Mouse (Mus musculus) hindbrain, embryonic 12.5 days (tissue): ENCODE results near the gene Elovl3. TPM values are rescaled to one million over a fixed set of nuclear protein-coding genes. Genes with fewer than 3 reads are reported as not detected.

Source experiments
- ATAC-seq: fragments of 200-750 bp; cut with Nextera tagmentation; 2 replicates; pipeline ENCODE4 v1.8.0; 2017; ENCODE audit warnings: moderate TSS enrichment; ENCODE audit not compliant: low FRiP score
- H3K27ac ChIP-seq: fragments of 300-500 bp; sonication (generic); 2 replicates; pipeline ENCODE4 v1.5.1; 2016; ENCODE audit warnings: mild to moderate bottlenecking
- H3K27me3 ChIP-seq: fragments of 300-500 bp; sonication (generic); 2 replicates; pipeline ENCODE4 v1.6.1; 2016; ENCODE audit warnings: mild to moderate bottlenecking
- H3K36me3 ChIP-seq: fragments of 300-500 bp; sonication (generic); 2 replicates; pipeline ENCODE4 v1.6.1; 2016; ENCODE audit warnings: mild to moderate bottlenecking
- H3K4me1 ChIP-seq: fragments of 300-500 bp; sonication (generic); 2 replicates; pipeline ENCODE4 v1.6.1; 2016
- H3K4me2 ChIP-seq: fragments of 300-500 bp; sonication (generic); replicated peaks from 2 replicates; pipeline ENCODE4 v1.6.1; 2016; ENCODE audit warnings: mild to moderate bottlenecking
- H3K4me3 ChIP-seq: fragments of 300-500 bp; sonication (generic); 2 replicates; pipeline ENCODE4 v1.5.1; 2016; ENCODE audit warnings: mild to moderate bottlenecking
- H3K9ac ChIP-seq: fragments of 300-500 bp; sonication (generic); 2 replicates; pipeline ENCODE4 v1.6.1; 2016; ENCODE audit warnings: mild to moderate bottlenecking, moderate library complexity
- H3K9me3 ChIP-seq: fragments of 300-500 bp; sonication (generic); replicated peaks from 2 replicates; pipeline ENCODE4 v1.6.1; 2016; ENCODE audit warnings: mild to moderate bottlenecking
- WGBS: fragments of 180-500 bp; shearing (Covaris S2); methylation state at CpG from one replicate; pipeline ENCODE4 v1.1.7; 2016; 5-methylcytosine and 5-hydroxymethylcytosine counted together
- polyA plus RNA-seq: library from polyadenylated mRNA; unstranded; fragments of >200 nt; fragmentation: Nextera tagmentation; extraction: Ambion mirVana; gene quantifications from 2 replicates; pipeline ENCODE4 v1.2.1, GENCODE M21; 2016

Elovl3 gene
- 0.23 TPM in 1 of 2 replicates, not detected in the other for polyA plus RNA-seq

DNA sequence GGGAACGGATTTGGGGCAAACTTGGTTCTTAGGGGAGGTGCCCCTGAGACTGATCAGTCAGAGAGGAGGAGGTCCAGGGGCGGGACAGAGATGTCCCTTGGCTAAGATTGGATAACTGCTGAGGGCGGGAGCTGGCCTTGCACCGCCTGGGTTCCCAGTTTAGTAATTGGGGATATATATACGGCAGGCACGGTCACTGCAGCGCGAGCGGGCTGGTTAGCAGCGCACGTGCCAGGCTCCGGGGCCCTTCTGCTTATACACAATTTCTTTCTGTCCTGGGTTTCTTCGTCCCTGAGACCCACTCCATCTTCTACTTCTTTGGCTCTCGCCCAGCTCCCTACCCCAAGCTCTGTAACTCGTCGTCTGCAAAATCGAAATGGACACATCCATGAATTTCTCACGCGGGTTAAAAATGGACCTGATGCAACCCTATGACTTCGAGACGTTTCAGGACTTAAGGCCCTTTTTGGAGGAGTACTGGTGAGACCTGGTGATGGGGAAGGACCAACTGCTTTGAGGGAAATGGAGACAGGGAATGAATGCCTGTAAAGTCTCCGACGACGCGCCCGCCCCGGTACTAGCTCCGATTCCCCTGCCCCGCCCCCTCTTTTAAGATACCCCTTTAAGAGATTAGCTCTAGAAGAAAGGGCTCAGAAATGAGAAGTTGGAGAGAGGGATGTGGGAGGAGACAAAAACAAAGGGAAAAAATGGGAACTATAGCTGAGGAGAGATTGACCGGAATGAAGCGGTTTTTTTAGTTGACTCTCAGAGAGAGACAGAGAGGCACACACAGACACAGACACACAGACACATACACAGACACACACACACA is at the start of gene Elovl3:
Gene Elovl3 (plus strand): TSS at position 204 of the 832 bp plus-strand sequence.
- Histone ChIP-seq H3K9ac (no peak within 1 kb of the TSS), H3K4me3 (peak within 1 kb of the TSS; percentile 16; the same call in 1 of the 2 replicates), H3K36me3 (no peaks in the 10 kb centered on the region), H3K4me1 (peaks cover 22% of the 10 kb centered on the region), H3K4me2 (peak within 1 kb of the TSS; percentile 33), H3K27me3 (peaks cover 68% of the 10 kb centered on the region), H3K9me3 (no peaks in the 10 kb centered on the region), H3K27ac (no peak within 1 kb of the TSS)
- 3% methylated on average over 31 of the region's 31 CpGs for WGBS
- ATAC-seq: no peak

DNA sequence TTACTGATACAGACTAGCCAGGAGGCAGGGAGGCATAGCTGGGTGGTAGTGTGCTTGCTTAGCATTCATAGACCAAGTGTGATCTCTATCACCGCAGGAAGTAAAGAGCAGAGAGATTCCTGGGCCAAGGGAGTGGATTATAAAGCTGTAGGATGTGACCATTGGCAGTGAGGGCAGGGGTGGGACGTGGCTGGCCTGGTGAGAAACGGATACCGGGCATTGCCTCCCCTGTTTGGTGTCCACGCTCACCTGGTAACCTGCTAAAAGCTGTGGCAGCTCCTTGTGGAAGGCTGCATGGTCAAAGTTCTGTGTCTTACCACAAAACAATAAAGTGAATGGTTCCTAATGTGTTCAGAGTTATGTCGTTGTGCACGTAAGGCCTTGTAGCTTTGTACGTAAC is 46.5 kb upstream of the Elovl3 start:
- no peak overlapping the region for H3K4me2 ChIP-seq
- H3K4me1 ChIP-seq: no peaks in the 10 kb centered on the region
- H3K9ac ChIP-seq: no peak overlapping the region
- no peak for ATAC-seq
- no peak overlapping the region for H3K27ac ChIP-seq
- H3K4me3 ChIP-seq: no peak overlapping the region
- H3K27me3 ChIP-seq: no peaks in the 10 kb centered on the region
- 94% methylated on average over 8 of the region's 8 CpGs for WGBS
- peaks cover 57% of the 10 kb centered on the region for H3K36me3 ChIP-seq
- no peaks in the 10 kb centered on the region for H3K9me3 ChIP-seq

DNA sequence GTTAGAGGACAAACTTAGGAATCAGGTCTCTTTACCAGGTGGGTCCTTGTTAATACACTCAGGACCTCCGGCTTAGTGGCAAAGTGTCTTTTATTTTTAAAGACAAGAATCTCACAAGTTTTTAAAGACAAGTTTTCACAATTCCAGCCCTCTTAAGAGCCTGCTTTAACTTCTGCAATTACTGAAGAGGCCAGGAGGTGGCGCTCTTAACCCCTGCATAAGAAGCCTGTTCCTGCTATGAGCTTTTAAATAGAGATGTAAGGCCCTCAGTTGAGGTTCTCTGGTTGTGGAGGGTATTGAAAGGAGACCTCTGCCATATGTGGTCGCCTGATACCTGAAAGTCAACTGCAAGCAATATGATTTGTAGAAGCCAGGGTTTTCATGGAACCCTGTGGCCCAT is 45.4 kb upstream of the Elovl3 start:
- no peak overlapping the region for H3K27ac ChIP-seq
- WGBS: 61% methylated on average over 3 of the region's 3 CpGs
- H3K9ac ChIP-seq: no peak overlapping the region
- no peak overlapping the region for H3K4me3 ChIP-seq
- peaks cover 46% of the 10 kb centered on the region for H3K36me3 ChIP-seq
- H3K4me2 ChIP-seq: no peak overlapping the region
- H3K27me3 ChIP-seq: no peaks in the 10 kb centered on the region
- H3K4me1 ChIP-seq: no peaks in the 10 kb centered on the region
- no peak for ATAC-seq
- no peaks in the 10 kb centered on the region for H3K9me3 ChIP-seq

DNA sequence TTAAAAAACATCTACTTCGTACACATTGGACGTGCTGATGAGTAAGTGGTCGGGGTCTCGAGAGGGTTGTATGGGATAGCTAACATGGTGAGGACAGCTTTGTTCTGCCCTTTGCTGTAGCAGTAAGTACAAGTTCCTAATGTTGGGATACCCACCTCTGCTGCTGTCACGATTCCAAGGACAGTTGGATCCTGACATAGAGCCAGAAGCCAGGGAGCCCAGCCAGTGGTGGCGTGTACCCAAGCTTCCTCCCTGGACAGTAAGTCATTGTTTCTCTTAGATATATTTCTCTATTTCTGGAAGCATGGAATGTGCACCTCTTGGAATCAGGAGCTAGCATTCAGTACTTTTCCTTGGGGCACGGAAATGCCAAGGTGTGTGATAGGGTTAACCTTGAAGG is 43.8 kb upstream of the Elovl3 start:
- no peaks in the 10 kb centered on the region for H3K27me3 ChIP-seq
- WGBS: 87% methylated on average over 7 of the region's 7 CpGs
- H3K36me3 ChIP-seq: peaks cover 31% of the 10 kb centered on the region
- ATAC-seq: no peak
- H3K4me1 ChIP-seq: no peaks in the 10 kb centered on the region
- H3K4me2 ChIP-seq: no peak overlapping the region
- no peaks in the 10 kb centered on the region for H3K9me3 ChIP-seq
- H3K4me3 ChIP-seq: no peak overlapping the region
- no peak overlapping the region for H3K9ac ChIP-seq
- H3K27ac ChIP-seq: no peak overlapping the region

DNA sequence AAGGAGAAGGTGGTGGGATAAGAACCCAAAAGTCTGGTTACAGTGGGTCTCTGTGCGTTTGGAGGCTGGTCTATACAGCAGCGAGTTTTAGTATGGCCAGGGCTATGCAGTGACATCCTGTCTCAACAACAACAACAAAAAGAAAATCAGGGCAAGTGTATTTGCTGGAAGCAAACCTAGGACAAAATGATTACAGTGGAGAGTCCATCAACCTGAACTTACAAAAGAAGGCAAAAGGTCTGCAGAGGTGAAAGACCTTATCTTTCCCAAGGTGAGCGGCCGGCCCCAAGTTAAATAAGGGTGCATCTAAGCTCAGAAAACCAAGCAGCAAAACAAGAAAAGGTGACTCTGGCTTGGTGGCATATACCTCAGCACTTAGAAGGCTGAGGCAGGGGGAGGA is 40.1 kb upstream of the Elovl3 start:
- no peaks in the 10 kb centered on the region for H3K4me1 ChIP-seq
- H3K9ac ChIP-seq: no peak overlapping the region
- no peak for ATAC-seq
- H3K4me2 ChIP-seq: no peak overlapping the region
- H3K27me3 ChIP-seq: no peaks in the 10 kb centered on the region
- no peak overlapping the region for H3K4me3 ChIP-seq
- H3K27ac ChIP-seq: no peak overlapping the region
- no peaks in the 10 kb centered on the region for H3K36me3 ChIP-seq
- H3K9me3 ChIP-seq: 0 out of 2 replicates have a peak, but pooled peaks cover 3% of the 10 kb centered on the region
- 91% methylated on average over 4 of the region's 4 CpGs for WGBS

DNA sequence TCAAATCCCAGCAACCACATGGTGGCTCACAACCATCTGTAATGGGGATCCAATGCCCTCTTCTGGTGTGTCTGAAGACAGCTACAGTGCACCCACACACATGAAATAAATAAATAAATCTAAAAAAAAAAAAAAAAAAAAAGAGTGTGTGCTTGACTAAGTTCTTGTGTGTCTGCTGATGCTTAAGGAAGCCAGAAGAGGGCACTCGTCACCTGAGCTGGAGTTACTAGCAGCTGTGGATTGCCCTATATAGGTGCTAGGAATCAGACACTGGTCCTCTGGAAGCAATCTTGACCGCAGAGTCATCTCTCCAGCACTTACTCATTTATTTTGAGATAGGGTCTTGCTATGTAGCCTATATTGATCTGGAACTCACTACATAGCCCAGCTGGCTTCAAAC is 37.6 kb upstream of the Elovl3 start:
- H3K36me3 ChIP-seq: no peaks in the 10 kb centered on the region
- no peak overlapping the region for H3K4me2 ChIP-seq
- no peak overlapping the region for H3K4me3 ChIP-seq
- no peak overlapping the region for H3K27ac ChIP-seq
- 0 out of 2 replicates have a peak, but pooled peaks cover 3% of the 10 kb centered on the region for H3K9me3 ChIP-seq
- H3K27me3 ChIP-seq: no peaks in the 10 kb centered on the region
- ATAC-seq: no peak
- no peaks in the 10 kb centered on the region for H3K4me1 ChIP-seq
- no peak overlapping the region for H3K9ac ChIP-seq
- WGBS: 95% methylated on average over 2 of the region's 2 CpGs

DNA sequence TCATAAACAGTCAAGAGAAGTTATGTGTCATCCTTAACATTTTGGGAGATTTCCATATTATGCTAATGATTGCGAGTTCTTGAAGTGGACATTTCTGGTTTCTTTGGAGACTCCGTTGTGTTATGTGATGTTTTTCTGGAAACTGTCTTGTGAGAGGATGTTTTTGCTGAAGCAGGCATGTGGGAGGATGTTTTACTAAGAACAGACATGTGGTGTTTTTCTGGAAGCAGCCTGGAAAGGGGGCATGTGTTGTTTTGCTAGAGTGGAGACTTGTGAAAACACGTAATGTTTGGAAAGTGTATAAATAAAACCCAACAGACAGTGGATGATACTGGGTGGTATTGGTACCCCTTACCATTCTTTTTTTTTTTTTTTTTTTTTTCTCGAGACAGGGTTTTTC is 36.4 kb upstream of the Elovl3 start:
- 84% methylated on average over 3 of the region's 4 CpGs for WGBS
- Histone ChIP-seq H3K4me3 (no peak overlapping the region), H3K4me1 (no peaks in the 10 kb centered on the region), H3K36me3 (no peaks in the 10 kb centered on the region), H3K9ac (no peak overlapping the region), H3K9me3 (0 out of 2 replicates have a peak, but pooled peaks cover 3% of the 10 kb centered on the region), H3K27ac (no peak overlapping the region), H3K27me3 (no peaks in the 10 kb centered on the region), H3K4me2 (no peak overlapping the region)
- ATAC-seq: no peak

DNA sequence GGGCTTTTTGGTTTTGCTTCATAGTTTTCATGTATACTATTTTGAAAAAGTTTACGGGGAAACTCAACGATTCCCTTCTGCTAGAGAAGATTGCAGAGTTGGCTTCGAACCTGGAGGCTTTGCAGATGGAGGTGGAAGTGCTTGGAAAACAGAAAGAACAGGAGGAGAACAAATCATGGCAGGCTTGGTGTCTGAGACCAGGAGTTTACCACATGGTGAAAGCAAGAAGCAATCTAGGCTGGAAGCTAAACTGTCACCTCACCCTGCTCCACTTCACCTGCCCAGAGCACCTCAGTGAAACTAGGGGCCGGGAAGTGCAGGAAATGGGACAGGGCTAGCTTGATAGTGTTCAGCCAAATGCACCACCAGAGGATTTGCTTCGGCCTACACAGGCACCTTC is 35.3 kb upstream of the Elovl3 start:
- 90% methylated on average over 5 of the region's 5 CpGs for WGBS
- Histone ChIP-seq H3K4me2 (no peak overlapping the region), H3K27me3 (no peaks in the 10 kb centered on the region), H3K4me1 (no peaks in the 10 kb centered on the region), H3K4me3 (no peak overlapping the region), H3K9me3 (0 out of 2 replicates have a peak, but pooled peaks cover 3% of the 10 kb centered on the region), H3K36me3 (no peaks in the 10 kb centered on the region), H3K27ac (no peak overlapping the region), H3K9ac (no peak overlapping the region)
- no peak for ATAC-seq

DNA sequence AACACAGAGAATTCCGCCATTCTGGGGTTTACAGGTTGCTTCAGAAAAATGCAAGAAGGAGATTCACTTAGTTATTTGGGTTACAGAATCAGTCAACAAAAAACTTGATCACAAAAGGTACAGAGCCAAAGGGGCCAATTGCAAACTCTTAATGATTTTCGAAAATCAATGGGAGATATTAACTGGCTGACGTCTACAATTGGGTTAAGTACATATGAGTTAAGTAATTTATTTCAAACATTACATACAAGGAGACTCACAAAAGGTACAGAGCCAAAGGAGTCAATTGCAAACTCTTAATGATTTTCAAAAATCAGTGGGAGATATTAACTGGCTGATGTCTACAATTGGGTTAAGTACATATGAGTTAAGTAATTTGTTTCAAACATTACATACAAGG is 32.1 kb upstream of the Elovl3 start:
- Histone ChIP-seq H3K36me3 (no peaks in the 10 kb centered on the region), H3K4me1 (no peaks in the 10 kb centered on the region), H3K9ac (no peak overlapping the region), H3K27ac (no peak overlapping the region), H3K27me3 (no peaks in the 10 kb centered on the region), H3K4me2 (no peak overlapping the region), H3K9me3 (no peaks in the 10 kb centered on the region), H3K4me3 (no peak overlapping the region)
- ATAC-seq: no peak
- WGBS: 92% methylated on average over 3 of the region's 3 CpGs

DNA sequence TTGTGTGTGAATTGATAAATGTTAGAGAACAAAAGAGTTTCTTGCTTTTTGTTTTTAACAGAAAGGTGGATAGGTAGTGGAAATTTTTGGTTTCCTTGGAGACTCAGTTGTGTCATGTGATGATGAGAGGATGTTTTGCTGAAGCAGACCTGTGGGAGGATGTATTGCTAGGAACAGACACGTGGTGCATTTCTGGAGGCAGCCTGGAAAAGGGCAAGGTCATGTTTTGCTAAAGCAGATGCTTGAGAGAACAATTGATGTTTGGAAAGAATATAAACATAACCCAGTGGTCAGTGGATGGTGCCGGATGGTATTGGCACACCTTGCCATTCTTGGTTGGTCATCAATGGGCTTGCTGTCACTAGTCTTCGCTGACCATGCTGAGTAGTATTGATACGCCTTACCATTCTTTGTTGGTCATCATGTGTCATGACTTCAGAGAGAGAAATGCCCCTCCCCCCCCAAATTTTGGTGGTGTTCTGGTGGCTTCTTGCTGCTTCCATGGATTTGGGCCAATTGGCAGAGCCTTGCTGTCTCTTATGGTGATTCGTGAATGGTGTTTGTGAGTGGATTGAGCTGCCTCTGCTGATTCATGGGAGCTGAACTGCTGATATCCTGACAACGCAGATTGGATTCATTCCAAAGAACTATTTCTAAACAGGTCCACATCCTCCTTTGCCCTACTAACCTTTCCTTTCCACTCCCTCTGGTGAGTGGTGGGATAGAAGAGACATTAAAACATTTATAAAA is 28.1 kb upstream of the Elovl3 start:
- H3K4me1 ChIP-seq: no peaks in the 10 kb centered on the region
- H3K4me2 ChIP-seq: no peak overlapping the region
- H3K27me3 ChIP-seq: no peaks in the 10 kb centered on the region
- ATAC-seq: no peak
- H3K9ac ChIP-seq: no peak overlapping the region
- H3K27ac ChIP-seq: no peak overlapping the region
- WGBS: 87% methylated on average over 6 of the region's 6 CpGs
- no peak overlapping the region for H3K4me3 ChIP-seq
- no peaks in the 10 kb centered on the region for H3K36me3 ChIP-seq
- H3K9me3 ChIP-seq: no peaks in the 10 kb centered on the region

DNA sequence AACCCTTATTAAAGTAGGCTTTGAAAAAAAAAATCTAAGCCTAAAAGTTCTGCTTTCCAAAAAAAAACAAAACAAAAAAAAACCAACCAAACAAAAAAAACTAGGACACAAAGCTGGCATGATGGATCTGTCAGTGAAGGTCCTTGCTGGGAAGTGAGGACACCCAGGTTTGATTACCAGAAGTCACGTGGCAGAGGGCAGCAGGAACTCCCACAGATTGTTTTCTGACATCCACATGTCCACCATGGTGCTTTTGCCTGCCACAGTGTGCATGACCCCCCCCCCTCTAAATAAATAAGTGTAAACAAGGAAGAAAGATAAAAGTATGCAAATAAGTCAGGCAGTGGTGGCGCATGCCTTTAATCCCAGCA is 27.5 kb upstream of the Elovl3 start:
- Histone ChIP-seq H3K4me1 (no peaks in the 10 kb centered on the region), H3K9me3 (no peaks in the 10 kb centered on the region), H3K9ac (no peak overlapping the region), H3K4me2 (no peak overlapping the region), H3K4me3 (no peak overlapping the region), H3K36me3 (no peaks in the 10 kb centered on the region), H3K27ac (no peak overlapping the region), H3K27me3 (no peaks in the 10 kb centered on the region)
- WGBS: 73% methylated on average over 2 of the region's 2 CpGs
- ATAC-seq: no peak

DNA sequence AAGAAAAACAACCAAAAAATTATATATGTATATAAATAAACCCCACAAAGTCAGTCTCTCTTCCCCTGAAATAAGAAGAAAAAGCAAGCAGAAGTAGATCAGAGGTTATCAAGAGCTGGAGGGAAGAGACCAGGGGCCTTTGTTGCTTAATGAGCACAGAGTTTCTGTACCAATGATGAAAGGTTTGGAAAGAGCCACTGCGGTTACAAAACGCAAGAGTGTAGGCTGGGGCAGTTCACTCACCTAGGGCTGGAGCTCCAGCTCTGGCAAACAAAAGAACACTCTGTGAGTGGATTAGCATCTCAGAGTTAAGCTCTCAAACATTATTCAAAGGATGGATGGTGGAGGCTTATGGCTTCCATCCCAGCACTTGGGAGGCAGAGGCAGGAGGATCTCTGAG is 21.5 kb upstream of the Elovl3 start:
- Histone ChIP-seq H3K27ac (no peak overlapping the region), H3K27me3 (no peaks in the 10 kb centered on the region), H3K9me3 (no peaks in the 10 kb centered on the region), H3K4me1 (no peaks in the 10 kb centered on the region), H3K9ac (no peak overlapping the region), H3K4me2 (no peak overlapping the region), H3K4me3 (no peak overlapping the region), H3K36me3 (no peaks in the 10 kb centered on the region)
- ATAC-seq: no peak
- 71% methylated on average over 2 of the region's 2 CpGs for WGBS
